Mouse (Mus musculus) gonadal fat pad, adult 2 months (tissue): ENCODE measurements around the gene Sox1. TPM values are rescaled to one million over a fixed set of nuclear protein-coding genes. Genes with fewer than 3 reads are reported as not detected.

Source experiments
- DNase-seq: peaks from one replicate; pipeline ENCODE4 v3.0.0-alpha.2; 2012; ENCODE audit warnings: low read depth
- polyA plus RNA-seq: library from polyadenylated mRNA; depleted of rRNA; stranded (reverse); fragments of >200 nt; gene quantifications from 2 replicates; pipeline ENCODE4 v1.2.3, GENCODE M21; 2012

Gene Sox1
- polyA plus RNA-seq, 1 experiment, result not detected

DNA sequence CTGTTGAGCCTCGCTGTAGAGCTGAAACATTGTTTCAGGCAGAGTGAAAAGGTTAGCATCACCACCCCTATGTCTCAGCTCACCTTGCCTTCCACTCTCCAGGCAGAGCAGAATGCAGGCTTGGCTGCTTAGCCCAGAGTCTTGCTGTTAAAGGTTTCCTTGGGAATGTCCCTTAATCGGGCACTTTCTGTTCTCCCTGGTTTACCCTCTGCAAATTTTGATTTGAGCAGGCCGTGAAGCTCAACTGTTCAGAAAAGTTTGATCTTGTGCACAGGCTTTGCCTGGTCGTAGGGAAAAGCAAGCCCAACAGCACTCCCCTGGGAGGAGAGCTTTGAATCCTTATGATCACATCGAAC, 6.0 kb upstream of the Sox1 start:
- no peak for DNase-seq

DNA sequence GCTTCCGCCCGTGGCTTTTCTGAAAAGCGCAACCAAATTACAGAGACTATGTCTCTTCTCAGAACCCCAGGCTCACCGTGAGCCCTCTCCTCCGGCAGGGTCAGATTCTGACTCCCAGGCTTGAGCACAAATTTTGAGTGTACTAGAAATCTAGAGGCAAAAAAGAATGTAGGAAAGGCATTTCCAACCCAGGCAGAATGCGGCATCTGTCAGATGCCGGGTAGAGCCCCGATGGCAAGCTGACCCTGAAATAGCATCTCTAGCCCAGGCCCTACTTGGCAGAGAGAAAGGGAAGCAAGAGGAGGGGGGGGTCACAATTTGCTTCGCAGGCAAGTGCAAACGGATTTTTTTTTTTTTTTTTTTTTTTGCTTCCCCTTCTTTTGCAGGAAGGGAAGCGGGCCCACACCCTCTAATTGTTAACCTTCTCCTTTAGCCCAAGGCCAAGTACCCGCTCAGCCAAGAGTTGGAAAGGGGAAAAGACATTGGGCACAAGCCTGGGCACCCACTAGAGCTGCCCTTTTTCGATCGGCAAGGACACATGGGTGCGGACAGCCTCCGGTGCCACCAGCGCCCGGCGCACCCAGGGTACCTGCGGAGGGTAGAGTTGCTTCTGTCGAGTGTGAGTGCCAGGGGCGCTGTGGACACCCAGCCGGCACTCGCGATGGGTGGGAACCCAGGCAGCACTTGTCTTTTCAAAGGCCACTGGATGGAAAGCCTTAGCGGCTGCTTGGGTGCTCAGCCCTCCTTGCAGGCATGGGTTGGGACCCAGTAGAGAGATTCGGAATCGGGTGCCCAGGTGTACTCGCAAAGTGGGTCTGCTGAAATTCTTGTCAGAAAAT, 5.1 kb upstream of the Sox1 start:
- no peak for DNase-seq

DNA sequence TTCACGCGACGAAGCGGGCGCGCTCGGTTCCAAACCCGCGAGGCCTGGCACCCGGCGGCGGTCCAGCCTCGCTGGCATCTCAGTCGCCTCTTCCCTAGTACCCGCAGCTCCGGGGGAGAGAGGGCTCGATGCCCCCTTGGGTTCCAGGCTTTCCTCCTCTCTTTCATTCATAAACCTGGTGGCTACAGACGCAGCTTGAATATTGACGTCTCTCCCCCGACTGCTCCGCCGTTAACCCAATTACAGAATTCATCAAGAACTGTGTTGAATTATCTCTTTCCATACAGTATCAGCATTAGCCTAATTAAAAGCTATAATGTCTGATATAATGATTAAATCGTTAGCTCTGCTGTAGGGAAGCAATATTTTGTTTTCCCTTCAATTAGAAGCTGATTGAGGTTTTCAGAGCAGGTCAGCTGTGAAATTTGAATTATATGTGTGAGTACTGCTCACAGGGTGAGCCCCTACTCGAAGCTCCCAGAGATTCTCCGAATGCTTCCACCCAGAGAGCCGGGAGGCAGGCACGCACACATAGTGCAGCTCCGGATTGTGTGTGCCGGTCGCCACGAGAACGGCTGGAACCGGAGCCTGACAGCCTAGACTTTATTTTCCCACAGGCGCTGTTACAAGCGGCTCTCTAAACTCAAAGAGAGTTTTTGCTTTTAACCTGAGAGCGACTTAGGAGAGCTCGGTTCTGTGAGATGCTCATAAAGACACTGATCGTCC, 4.3 kb upstream of the Sox1 start:
- DNase-seq, result no peak

DNA sequence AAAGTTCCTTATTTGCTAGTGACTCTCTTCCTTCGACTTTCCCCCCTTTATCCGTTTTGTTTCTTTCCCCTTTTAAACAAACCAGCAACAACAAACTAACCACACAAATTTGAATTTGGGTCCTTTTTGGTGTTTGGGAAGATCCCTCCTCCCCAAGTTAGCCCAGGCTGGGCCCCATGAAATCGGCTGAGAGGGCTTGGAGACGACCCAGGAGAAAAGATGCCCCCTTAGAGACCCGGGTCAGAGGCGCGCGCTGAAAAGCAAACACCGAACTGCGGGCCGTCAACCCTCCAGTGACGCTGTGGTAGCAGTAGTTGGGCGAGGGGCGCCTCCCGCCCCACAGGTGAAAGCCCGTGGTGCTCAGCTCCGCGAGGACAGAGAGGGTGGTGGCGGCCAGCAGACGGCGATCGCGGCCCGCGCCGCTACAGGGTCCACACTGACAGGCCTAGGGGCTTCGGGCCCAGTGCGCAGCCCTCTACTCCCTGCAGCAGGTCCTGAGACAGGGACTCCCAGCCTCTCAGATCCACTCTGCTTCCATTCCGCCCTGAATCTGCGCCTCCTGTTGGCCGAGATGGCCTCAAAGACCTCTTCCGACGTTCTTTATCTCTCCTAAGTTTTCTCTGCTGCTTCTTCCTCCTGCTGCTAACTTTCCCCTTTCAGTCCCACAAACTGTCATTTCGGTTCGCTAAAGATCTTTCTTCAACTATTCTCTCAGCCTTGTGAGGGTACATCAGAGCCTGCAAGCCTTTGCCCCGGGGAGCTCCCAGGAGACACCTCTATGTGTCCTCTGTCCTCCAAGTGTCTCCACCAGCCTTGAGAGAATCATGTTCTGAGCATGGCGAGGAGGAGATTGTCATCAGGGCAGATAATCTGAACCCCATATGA, 3.5 kb upstream of the Sox1 start:
- DNase-seq, result no peak

DNA sequence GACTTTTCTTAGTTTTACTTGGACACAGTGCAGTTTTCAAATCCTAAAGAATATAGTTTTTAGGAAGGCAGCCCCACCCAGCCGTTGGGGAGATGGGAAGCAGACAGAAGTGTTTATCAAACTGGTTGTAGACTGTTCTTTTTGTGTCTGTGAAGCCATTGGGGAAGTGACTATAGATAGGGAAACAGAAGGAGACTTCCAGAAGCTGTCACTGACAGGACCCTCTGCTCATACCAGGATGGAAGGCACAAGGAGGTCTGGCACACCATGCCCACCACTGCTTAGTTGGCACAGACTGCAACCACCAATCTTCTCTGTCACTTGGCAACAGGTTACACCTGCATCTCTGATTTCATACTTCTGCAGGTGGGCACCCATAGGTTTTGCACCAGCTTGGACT, 2.3 kb upstream of the Sox1 start:
- no peak for DNase-seq

DNA sequence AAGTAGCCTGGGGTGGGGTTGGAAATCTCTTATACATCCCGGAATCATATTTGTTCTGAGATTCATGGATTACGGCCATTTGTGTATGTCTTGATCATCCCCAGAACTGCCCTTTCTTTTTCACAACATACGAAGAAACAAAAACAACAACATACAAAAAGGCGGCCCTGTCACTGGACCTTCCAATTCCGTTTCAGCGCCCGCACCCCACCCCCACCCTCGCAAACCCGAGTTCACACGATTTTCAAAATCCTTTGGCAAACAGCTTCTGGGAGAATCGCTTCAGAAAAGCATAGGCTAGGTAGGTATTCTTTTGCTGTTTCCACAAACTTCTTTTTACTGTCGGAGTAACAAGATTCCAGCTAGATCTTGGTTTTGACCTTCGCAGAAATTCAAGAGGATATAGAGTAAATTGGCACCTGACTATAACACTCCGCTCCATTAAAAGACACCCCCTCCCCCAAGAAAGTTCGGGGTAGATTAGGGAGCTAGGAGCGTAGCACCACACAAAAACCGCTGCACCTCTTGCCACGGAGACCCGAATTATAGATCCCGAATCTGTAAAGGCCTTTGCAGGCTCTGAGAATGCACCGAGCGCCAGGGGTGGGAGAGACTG, 602 bp upstream of the Sox1 start:
- no peak for DNase-seq

DNA sequence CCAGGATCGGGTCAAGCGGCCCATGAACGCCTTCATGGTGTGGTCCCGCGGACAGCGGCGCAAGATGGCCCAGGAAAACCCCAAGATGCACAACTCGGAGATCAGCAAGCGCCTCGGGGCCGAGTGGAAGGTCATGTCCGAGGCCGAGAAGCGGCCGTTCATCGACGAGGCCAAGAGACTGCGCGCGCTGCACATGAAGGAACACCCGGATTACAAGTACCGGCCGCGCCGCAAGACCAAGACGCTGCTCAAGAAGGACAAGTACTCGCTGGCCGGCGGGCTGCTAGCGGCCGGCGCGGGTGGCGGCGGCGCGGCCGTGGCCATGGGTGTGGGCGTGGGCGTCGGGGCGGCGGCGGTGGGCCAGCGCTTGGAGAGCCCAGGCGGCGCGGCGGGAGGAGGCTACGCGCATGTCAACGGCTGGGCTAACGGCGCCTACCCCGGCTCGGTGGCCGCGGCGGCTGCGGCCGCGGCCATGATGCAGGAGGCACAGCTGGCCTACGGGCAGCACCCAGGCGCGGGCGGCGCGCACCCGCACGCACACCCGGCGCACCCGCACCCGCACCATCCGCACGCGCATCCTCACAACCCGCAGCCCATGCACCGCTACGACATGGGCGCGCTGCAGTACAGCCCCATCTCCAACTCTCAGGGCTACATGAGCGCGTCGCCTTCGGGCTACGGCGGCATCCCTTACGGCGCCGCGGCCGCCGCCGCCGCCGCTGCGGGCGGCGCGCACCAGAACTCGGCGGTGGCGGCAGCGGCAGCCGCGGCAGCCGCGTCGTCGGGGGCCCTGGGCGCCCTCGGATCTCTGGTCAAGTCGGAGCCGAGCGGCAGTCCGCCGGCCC, 1.6 kb downstream of the Sox1 start:
- DNase-seq, result no peak

DNA sequence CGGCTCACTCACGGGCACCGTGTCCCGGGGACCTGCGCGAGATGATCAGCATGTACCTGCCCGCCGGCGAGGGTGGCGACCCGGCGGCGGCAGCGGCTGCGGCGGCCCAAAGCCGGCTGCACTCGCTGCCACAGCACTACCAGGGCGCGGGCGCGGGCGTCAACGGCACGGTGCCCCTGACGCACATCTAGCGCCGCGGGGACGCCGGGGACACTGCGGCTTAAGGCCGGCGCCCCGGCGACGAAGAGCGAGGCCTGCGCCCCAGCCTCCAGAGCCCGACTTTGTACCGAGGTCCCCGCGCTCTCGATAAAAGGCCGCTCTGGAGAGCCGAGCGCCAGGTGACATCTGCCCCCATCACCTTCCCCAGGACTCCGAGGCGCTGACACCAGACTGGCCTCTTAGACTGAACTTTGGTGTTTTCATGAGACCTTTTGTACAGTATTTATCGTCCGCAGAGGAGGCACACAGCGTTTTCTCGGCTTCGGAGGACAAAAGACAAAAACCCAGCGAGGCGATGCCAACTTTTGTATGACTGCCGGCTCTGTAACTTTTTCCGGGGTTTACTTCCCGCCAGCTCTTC, 2.3 kb downstream of the Sox1 start:
- no peak for DNase-seq

DNA sequence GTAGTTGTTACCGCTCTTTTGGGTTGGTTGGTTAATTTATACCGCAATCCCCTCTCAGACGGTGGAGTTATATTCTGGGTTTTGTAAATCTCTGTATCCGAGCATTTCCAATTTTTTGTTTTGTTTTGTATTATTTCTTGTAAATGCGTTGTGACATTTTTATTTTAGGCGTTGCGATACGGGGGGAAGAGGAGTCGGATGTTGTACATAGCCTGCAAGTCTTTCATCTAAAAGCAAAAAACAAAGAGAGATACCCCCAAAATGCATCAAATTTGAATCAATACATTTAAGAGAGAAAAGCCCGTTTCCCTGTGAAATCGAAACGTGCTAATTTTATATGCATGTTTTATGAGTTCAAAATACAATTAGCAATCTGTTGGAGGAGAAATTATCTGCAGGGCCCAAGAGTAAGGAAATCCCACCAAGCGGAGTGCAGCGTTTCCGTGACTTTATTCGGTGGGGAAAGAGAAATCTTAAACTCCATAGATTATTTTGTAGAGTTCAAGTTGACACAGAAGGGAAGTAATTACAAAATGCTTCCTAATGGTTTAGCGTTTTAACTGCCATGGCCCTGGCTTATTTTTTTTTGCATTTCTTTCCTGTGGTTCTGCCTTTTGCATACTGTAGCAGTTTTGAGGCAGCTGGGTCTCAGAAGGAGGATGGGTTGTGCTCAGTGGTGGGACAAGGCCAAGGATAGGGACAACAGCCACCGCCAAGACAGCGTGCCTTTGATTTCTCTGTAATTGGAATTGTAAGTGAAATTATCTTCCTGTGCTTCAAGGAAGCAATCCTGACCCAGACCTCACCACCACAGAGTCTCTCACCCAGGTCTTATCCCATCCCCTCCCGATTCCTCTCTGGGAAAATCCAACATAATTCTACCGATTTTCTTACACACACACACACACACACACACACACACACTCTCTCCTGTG, 3.2 kb downstream of the Sox1 start:
- no peak for DNase-seq

DNA sequence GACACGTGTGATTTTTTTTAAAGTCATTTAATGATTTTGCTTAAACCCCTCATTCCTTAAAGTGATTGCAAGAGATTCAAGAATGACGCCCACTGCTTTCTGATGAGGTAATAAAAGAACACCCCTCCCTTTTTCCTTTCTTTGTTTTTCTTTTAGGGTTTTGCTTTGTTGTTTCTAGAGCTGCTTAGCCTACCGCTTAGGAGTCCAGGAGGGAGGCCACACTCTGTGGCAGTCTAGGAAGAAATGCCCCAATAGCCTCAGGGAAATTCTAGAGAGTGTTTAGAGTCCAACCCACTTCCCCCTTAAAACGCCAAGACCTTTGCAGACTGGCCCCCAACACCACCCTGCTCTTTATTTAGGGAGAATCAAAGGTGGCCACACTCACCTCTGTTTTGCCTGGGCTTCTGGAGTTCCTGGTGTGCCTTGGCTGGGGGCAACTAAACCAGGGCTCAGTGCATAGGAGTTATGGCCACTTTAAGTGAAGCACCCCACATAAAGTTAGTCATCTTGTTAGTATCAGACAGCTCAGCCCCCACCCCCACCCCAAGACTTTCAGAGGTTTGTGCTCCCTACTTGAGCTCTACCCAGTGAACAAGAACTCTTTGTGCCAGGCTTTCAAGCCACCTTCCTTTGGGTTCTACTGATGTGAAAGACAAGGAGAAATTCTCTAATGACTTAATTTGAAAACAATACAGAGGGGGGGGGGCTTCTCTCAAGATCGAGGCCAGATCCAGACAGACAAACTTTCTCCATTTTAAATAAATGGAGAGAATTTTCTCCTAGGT, 4.5 kb downstream of the Sox1 start:
- DNase-seq, result no peak

DNA sequence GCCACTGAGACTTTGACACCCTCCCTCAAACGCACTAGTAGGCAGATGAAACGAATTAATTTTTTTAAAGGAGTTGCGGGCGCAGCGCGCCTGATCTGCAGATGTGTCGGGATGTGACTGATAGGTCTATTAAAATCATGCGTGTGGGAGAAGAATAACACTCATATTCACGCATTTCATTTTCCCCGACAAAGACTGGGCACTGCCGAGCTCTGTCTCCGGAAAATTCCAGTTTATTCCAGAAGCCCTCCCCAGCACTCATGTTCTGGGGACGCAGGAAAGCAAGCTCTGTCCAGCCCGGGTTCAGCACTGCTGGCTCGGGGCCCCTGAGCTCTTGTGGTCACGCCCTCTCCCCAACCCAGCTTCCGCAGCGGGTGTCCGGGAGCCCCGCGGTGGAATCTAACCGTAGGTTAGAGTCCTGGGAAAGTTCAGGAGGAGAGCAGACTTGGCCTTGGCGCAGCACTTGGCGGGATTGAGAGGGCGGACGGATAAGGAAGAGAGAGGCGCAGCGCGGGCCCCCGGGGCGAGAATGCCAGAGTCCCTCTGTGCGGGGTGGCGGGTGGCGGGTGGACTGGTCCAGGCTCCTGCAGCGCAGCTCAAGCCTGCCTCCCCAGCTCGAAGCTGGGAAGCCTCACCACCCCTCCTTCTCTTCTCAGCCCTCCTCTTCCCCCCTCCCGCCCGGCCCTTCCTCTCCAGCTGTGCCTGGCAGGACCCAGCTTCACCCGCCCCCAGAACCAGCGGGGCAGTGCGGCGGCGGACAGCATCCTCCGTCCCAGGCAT, 5.7 kb downstream of the Sox1 start:
- DNase-seq, result no peak

DNA sequence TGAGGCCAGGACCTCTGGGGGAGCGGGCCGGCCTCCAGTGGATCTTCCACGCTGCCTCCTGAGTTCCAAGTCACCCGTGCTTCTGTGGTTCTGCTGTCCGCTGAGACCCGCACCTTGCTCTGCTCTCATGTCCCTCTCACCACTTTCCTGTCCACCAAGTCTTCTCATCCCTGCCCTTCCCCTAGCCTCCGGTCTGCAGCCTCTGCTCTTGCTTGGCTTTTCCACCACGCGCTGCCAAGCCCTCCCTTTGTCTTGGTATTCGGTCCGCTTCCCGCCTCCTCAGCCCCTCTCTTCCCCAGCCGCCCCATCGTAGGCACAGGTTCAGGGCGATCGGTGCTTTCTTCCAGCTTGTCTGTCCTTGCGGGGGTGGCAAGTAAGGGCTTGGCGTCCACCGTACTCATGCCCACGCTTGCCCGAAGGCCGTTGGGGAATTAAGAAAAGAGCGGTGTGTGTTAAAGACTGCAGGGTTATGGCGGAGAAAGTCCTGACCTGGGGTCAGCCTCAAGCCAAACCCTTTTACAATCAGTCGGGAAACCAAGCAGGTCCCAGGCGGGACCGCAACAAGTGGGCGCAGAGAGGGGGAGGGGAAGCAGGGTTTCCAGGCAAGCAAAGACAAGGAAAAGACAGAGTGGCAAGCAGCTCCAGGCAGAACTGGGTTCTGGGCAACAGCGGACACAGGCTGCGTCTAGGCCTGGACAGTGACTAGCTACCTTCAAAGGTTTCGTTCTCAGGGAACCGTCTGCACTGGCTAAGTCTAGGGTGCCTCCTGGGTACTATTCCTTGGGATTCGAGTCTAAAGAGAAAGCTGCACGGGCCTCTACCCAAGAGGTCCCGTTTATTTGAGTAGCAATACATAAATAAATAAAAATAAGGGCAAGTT, 6.5 kb downstream of the Sox1 start:
- DNase-seq, result no peak

DNA sequence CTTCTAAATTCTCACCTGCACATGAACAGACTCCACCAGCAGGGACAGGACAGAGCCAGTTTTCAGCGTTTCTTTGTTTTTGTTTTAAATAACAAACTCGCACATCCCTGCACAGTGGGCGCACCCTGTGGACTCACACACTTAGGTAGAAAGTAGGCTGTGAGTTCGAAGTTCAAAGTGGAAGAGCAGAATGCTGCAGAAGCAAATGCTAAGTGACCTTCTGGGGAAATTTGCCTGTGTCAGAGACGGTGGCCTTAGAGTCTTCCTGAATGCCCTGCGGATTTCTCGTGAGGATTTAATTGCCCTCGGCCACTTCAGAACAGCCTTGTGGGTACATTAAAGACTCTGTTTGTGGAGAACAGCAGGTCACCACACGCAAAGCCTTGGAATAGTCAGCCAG, 7.6 kb downstream of the Sox1 start:
- DNase-seq, result no peak

DNA sequence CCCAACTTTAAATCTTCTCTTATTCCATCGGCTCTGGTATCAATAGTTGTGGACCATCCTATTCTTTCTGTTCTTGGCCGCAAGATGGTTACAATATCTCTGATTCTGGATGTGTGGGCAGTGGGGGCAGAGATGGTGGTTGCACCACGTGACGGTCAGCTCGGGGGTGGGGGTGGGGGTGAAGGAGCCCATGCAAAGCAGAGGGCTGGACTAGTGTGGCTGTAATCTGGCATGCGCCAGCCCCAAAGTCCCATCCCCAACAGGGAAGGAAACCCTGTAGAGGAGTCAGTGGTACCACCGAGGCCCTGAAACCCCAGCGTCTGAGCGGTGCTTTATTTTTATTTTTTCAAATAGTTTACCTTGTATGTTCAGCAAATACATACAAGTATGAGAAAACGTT, 12.9 kb downstream of the Sox1 start:
- DNase-seq, result no peak

DNA sequence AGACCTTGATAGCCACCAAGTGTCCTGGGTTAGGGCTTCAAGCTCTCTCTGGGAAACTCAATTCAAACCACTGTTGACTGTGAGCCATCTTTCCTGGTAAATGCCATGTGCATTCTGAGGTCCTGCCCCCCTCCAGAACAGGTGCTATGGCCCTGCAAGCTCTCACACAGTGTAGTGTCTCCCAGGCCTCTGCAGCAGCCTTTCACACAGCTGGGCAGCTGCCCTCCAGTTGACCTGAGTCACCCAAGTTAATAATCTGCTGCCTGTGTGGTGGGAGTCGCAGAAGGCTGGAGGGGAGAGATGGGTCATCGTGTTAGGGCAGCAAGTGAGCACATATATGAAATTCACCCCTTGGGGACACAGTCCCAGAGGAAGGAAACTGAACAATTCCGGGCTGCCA, 14.9 kb downstream of the Sox1 start:
- DNase-seq, result no peak

DNA sequence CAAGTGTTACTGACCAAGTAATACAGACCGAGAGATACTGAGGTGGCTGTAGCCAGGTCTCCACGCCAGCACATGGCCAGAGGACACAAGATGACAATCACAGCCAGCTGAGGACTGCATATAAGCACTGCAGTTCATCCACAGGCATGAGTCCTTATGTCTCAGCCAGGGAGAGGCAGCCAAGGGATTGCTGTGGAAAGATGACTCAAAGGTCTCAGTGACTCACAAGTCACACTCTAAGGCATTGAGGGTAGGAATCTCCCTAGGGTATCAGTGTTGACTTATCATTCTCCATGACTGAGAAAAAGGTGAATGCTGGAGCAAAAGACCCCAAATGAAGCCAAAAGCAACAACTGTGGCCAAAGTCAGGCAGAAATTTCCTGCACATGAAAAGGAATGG, 22.0 kb downstream of the Sox1 start:
- no peak for DNase-seq

DNA sequence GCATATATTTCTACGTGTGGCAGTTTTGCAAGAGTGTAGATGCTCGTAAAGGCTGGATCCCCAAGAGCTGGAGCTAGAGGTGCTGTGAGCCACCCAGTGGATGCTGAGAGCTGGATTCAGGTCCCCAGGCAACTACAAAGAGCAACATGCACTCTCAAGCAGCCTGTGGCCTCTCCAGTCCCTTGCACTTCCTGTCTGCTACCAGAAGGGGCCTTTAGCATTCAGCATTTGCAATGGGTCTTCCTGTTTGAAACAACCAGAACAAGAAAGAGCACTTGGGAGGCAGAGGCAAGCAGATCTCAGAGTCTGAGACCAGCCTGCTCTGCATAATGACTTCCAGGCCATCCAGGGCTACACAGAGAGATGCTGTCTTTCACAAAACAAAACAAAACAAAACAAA, 25.4 kb downstream of the Sox1 start:
- no peak for DNase-seq
